In the genomic region with DNA sequence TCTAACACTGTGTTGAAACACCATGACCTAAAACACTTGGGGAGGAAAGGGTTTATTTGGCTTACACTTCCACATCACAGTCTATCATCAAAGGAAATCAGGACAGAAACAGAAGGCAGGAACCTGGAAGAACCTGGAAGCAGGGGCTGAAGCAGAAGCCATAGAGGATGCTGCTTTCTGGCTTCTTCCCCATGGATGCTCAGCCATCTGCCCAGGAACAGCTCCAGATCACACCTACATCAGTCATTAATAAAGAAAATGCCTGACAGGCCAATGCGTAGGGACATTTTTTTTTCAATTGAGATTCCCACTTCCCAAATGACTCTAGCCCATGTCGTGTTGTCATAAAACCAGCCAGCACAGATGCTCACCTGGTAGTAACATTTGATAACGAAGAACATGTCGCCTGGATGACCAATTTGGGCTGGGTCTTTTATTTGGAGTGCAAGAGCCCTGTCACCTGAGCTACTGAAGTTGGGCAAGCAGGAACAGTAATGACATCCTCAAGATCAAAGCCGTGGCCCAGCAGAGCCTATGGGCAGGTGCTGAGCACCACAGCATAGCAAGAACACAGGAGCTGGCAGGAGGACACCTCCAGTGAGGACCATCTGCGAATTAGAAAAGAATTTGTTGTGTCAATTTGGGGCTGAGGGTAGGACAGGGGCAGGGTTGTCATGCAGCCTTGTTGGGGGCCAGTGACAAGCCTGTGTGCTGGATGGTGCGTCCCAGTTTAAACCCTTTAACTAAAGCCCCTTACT, we compare ENCODE assay signal across 16 mouse cellular contexts.
"Had no signal": no experiment of that assay in that cellular context is flagged by ENCODE, and none has a peak within 500 bp of the region (broad histone marks: within the 10 kb centered on the region; RNA-seq: fewer than 3 reads in every experiment).

No protein-coding gene starts in this region.

- H3K27me3 ChIP-seq: limb, embryonic 13.5 days; midbrain, embryonic 15.5 days; neural tube, embryonic 13.5 days had no signal

- H3K27ac ChIP-seq: limb, embryonic 13.5 days; liver, embryonic 14.5 days; midbrain, embryonic 10.5 days; midbrain, embryonic 15.5 days; neural tube, embryonic 13.5 days had no signal

- H3K36me3 ChIP-seq: limb, embryonic 13.5 days; midbrain, embryonic 10.5 days; midbrain, embryonic 15.5 days; neural tube, embryonic 13.5 days had no signal

- H3K9ac ChIP-seq: limb, embryonic 13.5 days; liver, embryonic 14.5 days; midbrain, embryonic 15.5 days; neural tube, embryonic 13.5 days had no signal

- DNase-seq: kidney, postnatal 25 days; layer of hippocampus, adult 9-11 months; layer of hippocampus, postnatal 36 days; lung, adult 18-20 months; lung, postnatal 36 days; retina, postnatal 1 day; right cerebral cortex, postnatal 4 days; spleen, adult 18-20 months; thymus, adult 18-20 months; thymus, postnatal 4 days had no signal

- ATAC-seq: lung, postnatal 0 days; midbrain, embryonic 15.5 days had no signal

- H3K4me2 ChIP-seq: limb, embryonic 13.5 days; midbrain, embryonic 15.5 days; neural tube, embryonic 13.5 days had no signal

- H3K4me3 ChIP-seq: limb, embryonic 13.5 days; midbrain, embryonic 10.5 days; midbrain, embryonic 15.5 days; neural tube, embryonic 13.5 days had no signal

- H3K9me3 ChIP-seq: limb, embryonic 13.5 days; midbrain, embryonic 10.5 days; midbrain, embryonic 15.5 days; neural tube, embryonic 13.5 days had no signal

- H3K4me1 ChIP-seq: limb, embryonic 13.5 days; midbrain, embryonic 10.5 days; midbrain, embryonic 15.5 days; neural tube, embryonic 13.5 days had no signal
